Mouse (Mus musculus) layer of hippocampus, adult 11-12 months (tissue): ENCODE measurements around the gene Gli3.

Source experiments
- DNase-seq: peaks from one replicate; pipeline ENCODE4 v3.0.0; 2022; ENCODE audit warnings: low spot score

Gli3 gene

GRCm38 (mm10) chr13:15462830-15463491 lies at the start of gene Gli3:
Gli3 (plus strand) TSS chr13:15463235.
- peak; percentile 21 for DNase-seq

- no peak for DNase-seq
Observed at GRCm38 (mm10) chr13:15421182-15421750, 41.8 kb upstream of the Gli3 start.

- no peak for DNase-seq
Observed at GRCm38 (mm10) chr13:15442002-15442401, 21.0 kb upstream of the Gli3 start.

- DNase-seq: no peak
Observed at GRCm38 (mm10) chr13:15444312-15444711, 18.7 kb upstream of the Gli3 start.

- no peak for DNase-seq
Observed at GRCm38 (mm10) chr13:15445591-15445990, 17.4 kb upstream of the Gli3 start.

- no peak for DNase-seq
Observed at GRCm38 (mm10) chr13:15446004-15446403, 17.0 kb upstream of the Gli3 start.

GRCm38 (mm10) chr13:15446782-15447564 lies 16.1 kb upstream of the Gli3 start:
- no peak for DNase-seq

- DNase-seq: no peak
Observed at GRCm38 (mm10) chr13:15450941-15451340, 12.1 kb upstream of the Gli3 start.

- no peak for DNase-seq
Observed at GRCm38 (mm10) chr13:15457841-15458240, 5.2 kb upstream of the Gli3 start.

GRCm38 (mm10) chr13:15461926-15462325 lies 1.1 kb upstream of the Gli3 start:
- no peak for DNase-seq

GRCm38 (mm10) chr13:15463492-15464080 lies 551 bp downstream of the Gli3 start:
- no peak for DNase-seq

- no peak for DNase-seq
Observed at GRCm38 (mm10) chr13:15464081-15464526, 1.1 kb downstream of the Gli3 start.

- no peak for DNase-seq
Observed at GRCm38 (mm10) chr13:15464741-15465250, 1.8 kb downstream of the Gli3 start.

GRCm38 (mm10) chr13:15466496-15466895 lies 3.5 kb downstream of the Gli3 start:
- no peak for DNase-seq

GRCm38 (mm10) chr13:15467409-15467808 lies 4.4 kb downstream of the Gli3 start:
- DNase-seq: no peak

GRCm38 (mm10) chr13:15468421-15468820 lies 5.4 kb downstream of the Gli3 start:
- no peak for DNase-seq

- no peak for DNase-seq
Observed at GRCm38 (mm10) chr13:15470056-15470455, 7.0 kb downstream of the Gli3 start.

GRCm38 (mm10) chr13:15472712-15473111 lies 9.7 kb downstream of the Gli3 start:
- DNase-seq: no peak

GRCm38 (mm10) chr13:15474393-15474792 lies 11.4 kb downstream of the Gli3 start:
- DNase-seq: no peak

GRCm38 (mm10) chr13:15486033-15486891 lies 23.2 kb downstream of the Gli3 start:
- no peak for DNase-seq

- DNase-seq: no peak
Observed at GRCm38 (mm10) chr13:15487334-15487733, 24.3 kb downstream of the Gli3 start.

- no peak for DNase-seq
Observed at GRCm38 (mm10) chr13:15488065-15488464, 25.0 kb downstream of the Gli3 start.
